Mouse (Mus musculus) G1E (cell line): ENCODE measurements around the gene Snapc4. TPM values are rescaled to one million over a fixed set of nuclear protein-coding genes. Genes with fewer than 3 reads are reported as not detected.

Source experiments
- ATAC-seq: 2 replicates; pipeline ENCODE4 v1.8.0; 2016; ENCODE audit warnings: mild to moderate bottlenecking; ENCODE audit not compliant: insufficient number of reproducible peaks, poor library complexity, low FRiP score, severe bottlenecking; ENCODE audit errors: extremely low read depth
- DNase-seq: peaks from one replicate; pipeline ENCODE4 v3.0.0; 2012; ENCODE audit warnings: low spot score
- H3K27me3 ChIP-seq: 2 replicates; pipeline ENCODE4 v1.6.1; 2012; ENCODE audit warnings: mild to moderate bottlenecking, low read length, inconsistent platforms; ENCODE audit not compliant: insufficient read depth
- H3K36me3 ChIP-seq: replicated peaks from 2 replicates; pipeline ENCODE3; 2012; ENCODE audit warnings: mild to moderate bottlenecking, inconsistent platforms
- H3K4me1 ChIP-seq: 2 replicates; pipeline ENCODE4 v1.6.1; 2012; ENCODE audit warnings: low read depth, low read length, inconsistent platforms, mixed read lengths; ENCODE audit not compliant: insufficient read depth
- H3K4me3 ChIP-seq: 2 replicates; pipeline ENCODE4 v1.5.1; 2012; ENCODE audit warnings: low read depth, mild to moderate bottlenecking, inconsistent platforms, low read length, moderate library complexity, mixed read lengths
- H3K9me3 ChIP-seq: replicated peaks from 2 replicates; pipeline ENCODE4 v1.6.1; 2012; ENCODE audit warnings: inconsistent platforms
- CTCF ChIP-seq: IDR thresholded peaks from 2 replicates; pipeline ENCODE4 v1.5.1; 2012; ENCODE audit warnings: low read depth, low read length, inconsistent platforms, mixed read lengths
- GATA1 ChIP-seq: IDR thresholded peaks from 2 replicates; pipeline ENCODE4 v1.6.1; 2012; ENCODE audit warnings: borderline replicate concordance, low read length, inconsistent platforms, mixed read lengths
- GATA2 ChIP-seq: IDR thresholded peaks from 2 replicates; pipeline ENCODE4 v1.6.1; 2012; ENCODE audit warnings: low read depth, low read length, inconsistent platforms, borderline replicate concordance
- POLR2AphosphoS5 ChIP-seq: IDR thresholded peaks from 2 replicates; pipeline ENCODE4 v1.6.1; 2012; ENCODE audit warnings: low read depth, low read length, inconsistent platforms; ENCODE audit not compliant: insufficient replicate concordance
- TAL1 ChIP-seq: conservative IDR thresholded peaks from 2 replicates; pipeline ENCODE4 v1.6.1; 2012; ENCODE audit warnings: low read depth, low read length, inconsistent platforms, mixed read lengths
- polyA plus RNA-seq: library from polyadenylated mRNA; stranded (reverse); fragments of >175 nt; gene quantifications from 2 replicates; pipeline ENCODE4 v1.2.3, GENCODE M21; 2012
- total RNA-seq, 2 experiments: library from RNA; stranded (forward) in 1 of 2; stranded (reverse) in 1 of 2; fragments of 200-1000 nt in 1 of 2; fragments of >200 nt in 1 of 2; fragmentation: Nextera tagmentation in 1 of 2; gene quantifications; 2 replicates each; pipeline ENCODE4 v1.2.3; 2014 to 2017

Gene Snapc4
- total and polyA plus RNA-seq, 3 experiments: 25.4 to 67.9 (median 42.2) TPM

- Histone ChIP-seq H3K27me3 (no peaks in the 10 kb centered on the region), H3K4me3 (no peak overlapping the region), H3K4me1 (peaks cover 6% of the 10 kb centered on the region; the same call in 1 of the 2 replicates), H3K9me3 (no peaks in the 10 kb centered on the region), H3K36me3 (peaks cover 95% of the 10 kb centered on the region)
- TF ChIP-seq GATA1: no peak
- TF ChIP-seq GATA2: no peak
- no peak for TF ChIP-seq CTCF
- TF ChIP-seq POLR2AphosphoS5: no peak
- TF ChIP-seq TAL1: no peak
- ATAC-seq (no peak), DNase-seq (no peak)
Measured at GRCm38 (mm10) chr2:26364738-26365465, 15.6 kb downstream of the Snapc4 start.

GRCm38 (mm10) chr2:26363481-26363880 is 17.0 kb downstream of the Snapc4 start:
- Histone ChIP-seq H3K4me1 (peaks cover 6% of the 10 kb centered on the region; the same call in 1 of the 2 replicates), H3K9me3 (no peaks in the 10 kb centered on the region), H3K27me3 (peaks cover 8% of the 10 kb centered on the region; the same call in 1 of the 2 replicates), H3K36me3 (peaks cover 80% of the 10 kb centered on the region), H3K4me3 (no peak overlapping the region)
- ATAC-seq: no peak
- no peak for DNase-seq
- TF ChIP-seq POLR2AphosphoS5 (no peak), GATA1 (no peak), CTCF (no peak), GATA2 (no peak), TAL1 (no peak)

DNA sequence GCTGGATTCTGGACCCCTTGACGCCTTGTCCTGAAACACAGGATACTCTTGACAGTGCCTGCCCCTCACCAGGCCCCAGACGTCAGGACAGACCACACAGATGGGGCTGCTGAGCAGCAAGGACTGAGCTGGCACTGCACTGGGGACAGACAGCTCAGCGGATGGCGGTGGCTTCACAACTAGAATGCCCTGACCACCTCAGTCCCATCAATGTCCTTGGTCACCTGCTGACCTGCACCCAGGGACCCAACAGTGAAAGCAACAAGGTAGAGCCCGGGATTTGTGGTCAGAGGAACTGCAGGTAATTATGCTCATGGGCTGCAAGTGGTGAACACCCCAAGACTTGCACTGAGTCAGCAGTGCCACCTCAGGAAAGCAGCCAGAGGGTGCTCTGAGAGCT is 17.5 kb downstream of the Snapc4 start:
- Histone ChIP-seq H3K9me3 (no peaks in the 10 kb centered on the region), H3K36me3 (peaks cover 76% of the 10 kb centered on the region), H3K4me3 (no peak overlapping the region), H3K27me3 (peaks cover 9% of the 10 kb centered on the region; the same call in 1 of the 2 replicates), H3K4me1 (peaks cover 6% of the 10 kb centered on the region; the same call in 1 of the 2 replicates)
- no peak for ATAC-seq
- DNase-seq: no peak
- TF ChIP-seq POLR2AphosphoS5 (no peak), GATA2 (no peak), TAL1 (no peak), CTCF (no peak), GATA1 (no peak)

DNA sequence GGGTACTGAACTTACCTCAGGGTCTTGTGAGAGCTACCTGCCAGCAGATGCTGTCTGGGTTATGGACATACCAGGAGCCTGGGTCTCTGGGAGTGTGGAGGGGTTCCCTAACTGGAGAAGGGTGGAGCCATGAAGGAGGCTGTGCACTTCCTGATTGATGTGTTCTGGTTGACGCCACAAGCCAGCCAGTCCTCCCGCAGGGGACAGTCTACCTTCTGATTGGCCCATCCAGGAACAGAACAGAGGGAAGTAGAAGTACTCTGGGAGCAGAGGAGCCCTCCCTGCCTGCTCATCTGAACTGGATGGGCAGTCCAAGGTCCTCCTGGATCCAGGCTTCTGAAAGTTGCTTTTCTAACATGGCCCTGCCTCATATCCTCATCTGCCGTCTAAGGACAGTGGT is 19.7 kb downstream of the Snapc4 start, which contains the start of gene Card9:
Gene Card9, minus strand, starts transcription at position 147 of the 400 bp plus-strand sequence.
- Histone ChIP-seq H3K36me3 (peaks cover 53% of the 10 kb centered on the region), H3K4me3 (no peak within 1 kb of the TSS), H3K4me1 (peaks cover 6% of the 10 kb centered on the region; the same call in 1 of the 2 replicates), H3K9me3 (no peaks in the 10 kb centered on the region), H3K27me3 (peaks cover 21% of the 10 kb centered on the region)
- DNase-seq (no peak), ATAC-seq (no peak)
- TF ChIP-seq CTCF (no peak), GATA1 (no peak), POLR2AphosphoS5 (no peak), TAL1 (no peak), GATA2 (no peak)

GRCm38 (mm10) chr2:26359983-26360382 is 20.5 kb downstream of the Snapc4 start:
- no peak for DNase-seq
- Histone ChIP-seq H3K4me1 (peaks cover 6% of the 10 kb centered on the region; the same call in 1 of the 2 replicates), H3K36me3 (peaks cover 46% of the 10 kb centered on the region), H3K4me3 (no peak overlapping the region), H3K27me3 (peaks cover 25% of the 10 kb centered on the region), H3K9me3 (no peaks in the 10 kb centered on the region)
- TF ChIP-seq POLR2AphosphoS5 (no peak), GATA2 (no peak), CTCF (no peak), GATA1 (no peak), TAL1 (no peak)
- ATAC-seq: no peak

GRCm38 (mm10) chr2:26358667-26359320 is 21.7 kb downstream of the Snapc4 start:
- no peak overlapping the region for H3K4me3 ChIP-seq
- ATAC-seq (no peak), DNase-seq (no peak)
- H3K4me1 ChIP-seq: peaks cover 8% of the 10 kb centered on the region
- TF ChIP-seq GATA1 (no peak), POLR2AphosphoS5 (no peak), CTCF (no peak), GATA2 (no peak), TAL1 (no peak)
- peaks cover 34% of the 10 kb centered on the region for H3K36me3 ChIP-seq
- H3K9me3 ChIP-seq: no peaks in the 10 kb centered on the region
- H3K27me3 ChIP-seq: peaks cover 31% of the 10 kb centered on the region
